Mouse (Mus musculus) spleen, embryonic (tissue): ENCODE results near the gene Ccdc120.

Experiments
- CTCF ChIA-PET: fragments of 350-600 bp; sonication (Branson Sonifier 250); formaldehyde crosslinking; loops from one replicate; lab custom pipeline; 2022; lab: Charles Lee

Gene Ccdc120

GRCm38 (mm10) chrX:7750432-7751116, at the start of gene Ccdc120:
TSS of gene Ccdc120 (minus strand) at chrX:7750905.
- CTCF ChIA-PET = no interaction called here

- CTCF ChIA-PET = no interaction called here
These were observed 46.6 kb upstream of the Ccdc120 start for GRCm38 (mm10) chrX:7797327-7797726.

DNA sequence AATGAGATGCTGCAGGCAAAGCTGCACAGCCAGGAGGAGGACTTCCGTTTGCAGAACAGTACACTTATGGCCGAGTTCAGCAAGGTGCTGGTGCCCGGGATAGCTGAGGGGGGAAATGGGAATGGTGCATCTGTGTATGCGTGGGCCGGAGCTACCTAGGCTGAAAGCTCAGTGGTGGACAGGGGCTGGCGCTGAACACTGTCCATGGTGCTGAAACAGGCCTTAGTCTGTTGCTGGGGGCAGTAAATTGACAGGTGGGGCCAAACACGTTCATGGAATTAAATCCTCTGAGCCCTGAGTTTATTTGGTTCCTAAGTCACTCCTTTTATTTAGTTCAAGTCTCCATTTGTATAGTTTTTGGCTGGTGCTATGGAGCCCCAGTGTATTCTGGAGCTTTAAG, 44.3 kb upstream of the Ccdc120 start:
- CTCF ChIA-PET = interaction anchor here (0.7 kb wide), 1 partner anchor 52 kb away, joined by 4 read pairs; no protein-coding TSS in a partner anchor

DNA sequence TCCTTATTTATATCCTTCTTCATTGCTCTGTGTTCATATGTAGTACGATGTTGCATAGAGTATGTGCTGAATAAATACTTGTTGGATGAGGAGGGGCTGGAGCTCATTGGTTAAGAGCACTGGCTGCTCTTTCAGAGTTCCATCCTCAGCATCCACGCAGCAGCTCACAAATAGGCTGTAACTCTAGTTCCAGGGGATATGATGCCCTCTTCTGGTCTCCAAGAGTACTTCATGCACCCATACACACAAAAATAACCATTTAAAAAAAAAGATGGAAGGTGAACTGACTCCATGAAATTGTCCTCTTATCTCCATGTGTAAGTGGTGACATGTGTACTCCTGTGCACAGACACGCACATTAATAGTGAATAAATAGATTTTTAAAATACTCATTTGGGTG, 42.7 kb upstream of the Ccdc120 start:
- CTCF ChIA-PET = no interaction called here

- CTCF ChIA-PET = no interaction called here
These were observed 39.6 kb upstream of the Ccdc120 start for GRCm38 (mm10) chrX:7790309-7790708.

- CTCF ChIA-PET = interaction anchor here (0.6 kb wide), 1 partner anchor 114 kb away, joined by 3 read pairs; no protein-coding TSS in a partner anchor
These were observed 38.9 kb upstream of the Ccdc120 start, which contains the start of gene Gripap1 for GRCm38 (mm10) chrX:7789542-7790136. TSS of gene Gripap1 (plus strand) at chrX:7789765.

DNA sequence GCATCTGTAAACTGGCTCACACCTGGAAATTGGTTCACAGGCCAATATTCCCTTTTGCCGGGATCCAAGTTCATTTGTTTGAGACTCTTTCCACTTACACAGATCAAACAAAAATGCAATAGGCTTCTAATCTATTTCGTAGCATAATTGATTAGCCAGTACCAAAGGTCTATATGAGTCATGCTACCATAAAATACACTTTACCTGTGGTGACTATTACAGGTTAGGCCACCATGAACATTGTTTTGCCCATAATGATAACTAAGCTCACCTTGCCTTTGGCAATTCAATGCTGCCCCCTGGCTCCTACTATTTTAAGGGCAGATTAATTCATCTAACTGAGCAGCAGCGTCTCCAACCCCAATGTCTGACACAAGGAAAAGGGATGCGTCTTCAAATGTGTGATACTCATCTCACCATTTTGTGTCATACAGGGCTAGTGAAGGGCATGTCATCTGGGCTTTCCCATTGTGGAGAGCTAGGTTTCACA, 31.9 kb upstream of the Ccdc120 start:
- CTCF ChIA-PET = no interaction called here

DNA sequence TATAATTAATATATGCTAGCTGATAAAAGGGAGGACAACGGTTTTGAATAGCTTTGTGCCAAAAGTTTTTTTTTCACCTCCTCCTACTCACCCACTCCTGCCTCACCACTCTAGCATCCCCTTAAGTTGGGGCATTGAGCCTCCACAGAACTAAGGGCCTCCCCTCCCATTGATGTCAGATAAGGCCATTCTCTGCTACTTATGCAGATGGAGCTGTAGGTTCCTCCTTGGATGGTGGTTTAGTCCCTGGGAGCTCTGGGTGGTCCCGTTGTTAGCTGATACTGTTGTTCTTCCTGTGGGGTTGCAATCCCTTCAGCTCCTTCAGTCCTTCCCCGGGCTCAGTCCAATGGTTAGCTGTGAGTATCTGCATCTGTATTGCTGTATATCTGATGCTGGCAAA, 28.6 kb upstream of the Ccdc120 start:
- CTCF ChIA-PET = no interaction called here

GRCm38 (mm10) chrX:7778450-7779244, 27.9 kb upstream of the Ccdc120 start:
- CTCF ChIA-PET = interaction anchor here (0.7 kb wide), 1 partner anchor 26 kb away, joined by 4 read pairs; no protein-coding TSS in a partner anchor

- CTCF ChIA-PET = interaction anchor here (0.5 to 0.7 kb wide), 2 partner anchors 23 to 589 kb away, joined by 3 to 4 read pairs; no protein-coding TSS in a partner anchor
These were observed 25.8 kb upstream of the Ccdc120 start for GRCm38 (mm10) chrX:7776329-7777082.

DNA sequence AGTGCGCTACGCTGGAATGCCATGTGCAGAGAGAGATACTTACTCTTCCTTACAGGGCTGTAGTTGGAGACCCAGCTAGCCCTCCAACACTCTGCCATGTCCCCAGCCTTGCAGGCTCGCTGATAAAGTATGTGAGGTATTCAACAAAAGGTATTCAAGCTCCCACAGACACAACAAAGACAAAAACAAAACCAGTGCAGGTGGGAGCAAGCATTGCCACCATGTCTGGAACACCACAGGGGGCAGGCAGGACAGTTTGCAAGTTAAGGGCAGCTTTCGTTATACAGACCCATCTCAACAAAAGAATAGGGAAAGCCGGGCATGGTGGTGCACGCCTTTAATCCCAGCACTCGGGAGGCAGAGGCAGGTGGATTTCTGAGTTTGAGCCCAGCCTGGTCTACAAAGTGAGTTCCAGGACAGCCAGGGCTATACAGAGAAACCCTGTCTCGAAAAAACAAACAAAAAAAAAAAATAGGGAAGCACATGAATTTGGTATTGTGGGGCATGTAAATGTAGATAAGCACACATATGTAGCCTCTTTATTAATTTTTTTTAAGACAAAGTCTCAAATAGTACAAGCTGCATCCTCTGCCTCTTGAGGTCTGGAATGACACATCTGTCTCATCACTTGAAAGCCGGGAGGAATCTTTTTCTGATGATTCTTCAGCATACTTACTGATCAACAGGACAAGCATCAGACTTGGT, 24.9 kb upstream of the Ccdc120 start:
- CTCF ChIA-PET = no interaction called here

- CTCF ChIA-PET = no interaction called here
These were observed 22.1 kb upstream of the Ccdc120 start for GRCm38 (mm10) chrX:7772766-7773165.

DNA sequence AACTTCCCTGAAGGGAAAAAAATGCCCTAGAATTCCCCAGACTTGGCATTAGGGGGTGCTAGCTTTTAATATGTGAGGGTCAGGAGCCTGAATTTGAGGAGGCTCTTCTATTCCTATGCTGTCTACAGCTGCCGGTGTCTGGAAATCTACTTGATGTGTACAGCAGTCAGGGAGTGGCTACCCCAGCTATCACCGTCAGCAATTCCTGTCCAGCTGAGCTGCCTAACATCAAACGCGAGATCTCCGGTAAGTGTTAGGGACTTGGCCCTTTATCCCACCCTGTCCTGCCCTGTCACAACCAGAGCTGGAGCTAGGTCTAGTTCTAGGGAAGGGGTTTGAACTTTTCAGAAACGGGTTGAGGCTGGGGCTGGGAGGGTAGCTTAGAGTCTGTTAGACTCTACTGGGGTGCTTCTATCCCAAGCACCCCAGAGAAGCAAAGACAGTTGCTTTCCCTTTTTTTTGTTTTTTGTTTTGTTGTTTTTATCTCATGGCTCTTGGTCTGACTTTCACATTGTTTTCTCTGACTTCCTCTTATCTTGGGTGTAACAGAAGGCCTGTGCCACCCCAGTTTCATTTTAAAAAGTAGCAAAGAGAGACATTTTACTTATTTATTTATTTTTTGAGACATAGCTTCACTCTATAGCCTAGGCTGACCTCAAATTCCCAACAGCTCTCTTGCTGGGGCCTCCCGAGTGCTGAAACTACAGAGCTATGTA, 18.8 kb upstream of the Ccdc120 start:
- CTCF ChIA-PET = no interaction called here

DNA sequence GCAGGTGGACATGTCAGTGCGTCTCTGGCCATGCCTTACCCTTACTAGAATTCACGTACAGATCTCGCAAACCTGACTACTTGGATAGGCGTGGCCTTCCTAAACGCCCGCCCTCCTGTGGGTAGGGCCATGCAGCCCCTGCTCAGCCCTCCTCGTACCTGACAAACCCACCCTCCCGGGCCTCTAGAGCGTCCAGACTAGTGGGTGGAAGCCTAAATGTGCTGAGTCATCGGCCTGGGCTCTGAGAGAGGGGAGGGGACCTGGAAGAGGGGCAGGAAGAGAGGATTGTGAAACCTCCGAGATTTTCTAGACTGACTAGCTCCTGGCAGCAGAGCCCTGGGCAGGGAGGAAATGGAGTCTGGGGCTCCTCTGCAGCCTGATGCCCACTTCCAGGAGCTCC, 15.1 kb upstream of the Ccdc120 start:
- CTCF ChIA-PET = no interaction called here

DNA sequence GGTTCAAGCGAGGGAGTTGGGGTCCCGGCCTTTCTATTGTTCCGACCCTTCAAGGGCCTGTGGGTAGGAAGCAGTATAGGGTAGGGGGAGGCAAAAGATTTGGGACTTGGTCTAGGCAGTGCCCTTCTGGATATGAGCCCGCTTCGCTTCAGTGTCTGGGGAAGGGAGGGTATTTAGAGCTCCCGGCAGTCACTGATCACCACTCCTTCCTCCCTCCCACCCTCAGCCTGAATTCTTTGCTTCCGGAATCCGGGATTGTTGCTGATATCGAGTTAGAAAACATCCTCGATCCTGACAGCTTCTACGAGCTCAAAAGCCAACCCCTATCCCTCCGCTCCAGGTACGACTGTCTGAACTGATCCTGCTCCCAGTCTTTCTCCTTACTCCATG, 14.6 kb upstream of the Ccdc120 start:
- CTCF ChIA-PET = no interaction called here

- CTCF ChIA-PET = no interaction called here
These were observed 14.1 kb upstream of the Ccdc120 start for GRCm38 (mm10) chrX:7764657-7765280.

DNA sequence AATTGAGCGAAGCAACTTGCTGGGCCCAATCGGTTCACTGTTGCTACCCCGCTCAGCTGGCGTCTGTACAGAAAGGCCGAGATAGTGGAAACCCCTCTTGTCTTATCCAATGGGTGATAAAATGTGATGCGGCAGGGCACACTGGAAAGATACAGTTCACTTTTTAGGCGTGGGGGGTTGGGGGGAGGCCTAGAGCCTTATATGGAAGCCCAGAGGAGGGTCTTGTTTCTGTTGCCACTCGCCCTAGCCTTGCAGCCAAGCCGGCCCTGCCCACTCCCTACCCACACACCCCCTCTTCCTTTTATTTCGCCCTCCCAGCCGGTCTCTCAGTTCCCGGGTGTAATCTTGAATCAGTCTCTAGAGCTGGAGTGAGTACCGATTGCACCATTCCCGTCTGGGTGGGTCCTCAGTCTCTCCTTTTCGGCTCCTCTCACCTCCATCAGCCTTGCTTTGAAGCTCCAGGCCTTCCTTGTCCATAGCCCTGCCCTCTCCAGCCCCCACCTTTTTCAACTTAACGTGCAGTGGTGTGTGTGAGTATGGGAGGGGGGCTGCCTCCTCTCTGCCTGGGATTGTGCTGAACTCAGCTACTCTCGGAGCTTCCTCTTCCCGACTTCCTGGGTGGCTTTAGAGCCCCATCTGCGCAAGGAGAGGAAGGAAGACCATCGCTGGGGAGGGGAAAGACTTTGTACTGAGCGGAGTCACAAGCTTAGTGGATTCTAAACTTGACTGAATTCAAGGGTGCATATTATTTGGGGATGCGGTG, 13.1 kb upstream of the Ccdc120 start:
- CTCF ChIA-PET = no interaction called here

GRCm38 (mm10) chrX:7762921-7763197, 12.2 kb upstream of the Ccdc120 start:
- CTCF ChIA-PET = no interaction called here
